Mouse (Mus musculus) 416B (cell line): ENCODE results near the gene Gpr132.
"Not testable (repeated sequence)": the region's sequence is repeated elsewhere in the genome, so short reads cannot be mapped to it uniquely, and the experiment has no call there.

Source experiments
- DNase-seq: peaks from one replicate; pipeline ENCODE4 v3.0.0; 2011; ENCODE audit warnings: low read depth

The Gpr132 gene

GRCm38 (mm10) chr12:112853050-112853729, 14.8 kb downstream of the Gpr132 start:
- DNase-seq: no peak

- DNase-seq: no peak
Measured at GRCm38 (mm10) chr12:112851116-112851515, 16.9 kb downstream of the Gpr132 start.

- no peak for DNase-seq
Measured at GRCm38 (mm10) chr12:112850344-112850743, 17.7 kb downstream of the Gpr132 start.

GRCm38 (mm10) chr12:112849235-112850022, 18.6 kb downstream of the Gpr132 start:
- peak; percentile 75 for DNase-seq

- DNase-seq: peak; percentile 59
Measured at GRCm38 (mm10) chr12:112847880-112848279, 20.1 kb downstream of the Gpr132 start.

GRCm38 (mm10) chr12:112843803-112844202, 24.2 kb downstream of the Gpr132 start:
- DNase-seq: peak; percentile 85

GRCm38 (mm10) chr12:112842128-112842527, 25.9 kb downstream of the Gpr132 start:
- not testable (repeated sequence) for DNase-seq

- not testable (repeated sequence) for DNase-seq
Measured at GRCm38 (mm10) chr12:112841338-112841892, 26.6 kb downstream of the Gpr132 start.

- no peak for DNase-seq
Measured at GRCm38 (mm10) chr12:112840209-112841086, 27.6 kb downstream of the Gpr132 start.

GRCm38 (mm10) chr12:112835046-112835445, 33.0 kb downstream of the Gpr132 start:
- DNase-seq: no peak

GRCm38 (mm10) chr12:112833527-112833926, 34.5 kb downstream of the Gpr132 start:
- peak; percentile 97 for DNase-seq

- DNase-seq: peak; percentile 48
Measured at GRCm38 (mm10) chr12:112832411-112832810, 35.6 kb downstream of the Gpr132 start.

GRCm38 (mm10) chr12:112830570-112830969, 37.5 kb downstream of the Gpr132 start:
- no peak for DNase-seq

- DNase-seq: no peak
Measured at GRCm38 (mm10) chr12:112830141-112830540, 37.9 kb downstream of the Gpr132 start.

GRCm38 (mm10) chr12:112829244-112829864, 38.7 kb downstream of the Gpr132 start, which contains the start of gene Cdca4:
Gene Cdca4 (minus strand): TSS chr12:112829423.
- DNase-seq: peak; percentile 96

GRCm38 (mm10) chr12:112828501-112829243, 39.4 kb downstream of the Gpr132 start:
- DNase-seq: no peak

- DNase-seq: no peak
Measured at GRCm38 (mm10) chr12:112825901-112826300, 42.1 kb downstream of the Gpr132 start.

GRCm38 (mm10) chr12:112823221-112823620, 44.8 kb downstream of the Gpr132 start:
- no peak for DNase-seq

- no peak for DNase-seq
Measured at GRCm38 (mm10) chr12:112822676-112823075, 45.4 kb downstream of the Gpr132 start.

GRCm38 (mm10) chr12:112821974-112822373, 46.1 kb downstream of the Gpr132 start:
- no peak for DNase-seq

GRCm38 (mm10) chr12:112821216-112821615, 46.8 kb downstream of the Gpr132 start:
- DNase-seq: no peak
